ENCODE assay signal across 20 mouse cellular contexts in the genomic region with DNA sequence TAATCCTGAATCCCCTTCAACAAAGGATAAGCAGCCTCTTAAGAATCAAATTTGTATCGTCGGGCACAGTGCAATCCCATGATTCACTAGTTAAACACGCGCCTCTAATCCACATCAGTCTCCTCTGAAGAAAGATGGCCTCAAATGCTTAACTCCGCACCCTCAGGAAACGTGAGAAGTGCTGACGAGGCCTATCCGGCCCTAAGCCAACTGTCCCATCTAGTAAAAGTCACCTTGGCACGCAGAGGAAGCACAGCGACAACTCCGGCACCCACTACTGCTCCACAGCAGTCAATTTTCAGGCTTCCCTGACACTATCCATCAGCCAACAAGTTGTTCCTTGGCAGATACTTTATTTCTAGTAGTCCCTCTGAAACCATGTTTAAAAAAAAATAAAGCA.
DNase-seq lines count a peak whose midpoint lies in the region; ATAC-seq lines count a peak whose summit lies in the region.
"Had no signal": no experiment of that assay in that cellular context is flagged by ENCODE, and none has a peak within 500 bp of the region (broad histone marks: within the 10 kb centered on the region; RNA-seq: fewer than 3 reads in every experiment).

No protein-coding gene starts in this region.

- peak overlapping the region; percentile 48; the same call in 1 of the 2 replicates for H3K27ac ChIP-seq in heart, embryonic 12.5 days (ENCODE audit: poor library complexity, severe bottlenecking)
- H3K27ac ChIP-seq: forebrain, embryonic 15.5 days; hindbrain, postnatal 0 days; midbrain, embryonic 10.5 days; neural tube, embryonic 15.5 days had no signal

- H3K9ac ChIP-seq in heart, embryonic 12.5 days = no peak overlapping the region
- H3K9ac ChIP-seq: forebrain, embryonic 15.5 days; neural tube, embryonic 15.5 days had no signal

- H3K4me1 ChIP-seq in heart, embryonic 12.5 days (replicated peaks) = peaks cover 25% of the 10 kb centered on the region

- ATAC-seq in heart, embryonic 12.5 days (ENCODE audit: insufficient number of reproducible peaks, low FRiP score) = no peak
- ATAC-seq: forebrain, embryonic 15.5 days; hindbrain, postnatal 0 days; intestine, embryonic 16.5 days had no signal

- no peaks in the 10 kb centered on the region for H3K27me3 ChIP-seq in heart, embryonic 12.5 days (replicated peaks)
- H3K27me3 ChIP-seq: forebrain, embryonic 15.5 days; neural tube, embryonic 15.5 days had no signal

- H3K4me2 ChIP-seq in heart, embryonic 12.5 days = no peak overlapping the region
- H3K4me2 ChIP-seq: forebrain, embryonic 15.5 days; neural tube, embryonic 15.5 days had no signal

- 53% methylated on average over 11 of the region's 11 CpGs for WGBS in heart, embryonic 12.5 days

- no peak overlapping the region for H3K4me3 ChIP-seq in heart, embryonic 12.5 days
- H3K4me3 ChIP-seq: forebrain, embryonic 15.5 days; midbrain, embryonic 10.5 days; neural tube, embryonic 15.5 days had no signal

- H3K9me3 ChIP-seq in heart, embryonic 12.5 days (replicated peaks) = no peaks in the 10 kb centered on the region
- H3K9me3 ChIP-seq: forebrain, embryonic 15.5 days; midbrain, embryonic 10.5 days; neural tube, embryonic 15.5 days had no signal

- no peak for DNase-seq in heart, adult 8-10 months (ENCODE audit: low spot score)
- peak; percentile 45 for DNase-seq in retina, adult 2 months (ENCODE audit: low read depth, low spot score)
- no peak for DNase-seq in retina, embryonic 14.5 days (ENCODE audit: low spot score)
- peak; percentile 20 for DNase-seq in heart, postnatal 4 days
- DNase-seq in urinary bladder, postnatal 25 days (ENCODE audit: low spot score) = no peak
- DNase-seq in layer of hippocampus, postnatal 36 days = no peak
- DNase-seq: adrenal gland, postnatal 14 days; B cell, adult 2 months; cerebellum, adult 8-10 months; kidney, adult 9 months; kidney, postnatal 14 days; lung, postnatal 10 days; right cerebral cortex, postnatal 14 days; spleen, adult 18-20 months had no signal

- no peaks in the 10 kb centered on the region for H3K36me3 ChIP-seq in heart, embryonic 12.5 days
- H3K36me3 ChIP-seq: forebrain, embryonic 15.5 days; midbrain, embryonic 10.5 days; neural tube, embryonic 15.5 days had no signal

Comparison
In these comparisons a context has a peak if more than half of its experiments do, and no peak if none do; other contexts are left out.
1. DNase-seq: peak in retina, adult 2 months (single experiment) and heart, postnatal 4 days (single experiment); none in heart, adult 8-10 months (single experiment), retina, embryonic 14.5 days (single experiment), urinary bladder, postnatal 25 days (single experiment) and layer of hippocampus, postnatal 36 days (0 of 2).